Mouse (Mus musculus) hindbrain, embryonic 11.5 days (tissue): Measurements from ENCODE around the gene Ndufa4l2. TPM values are rescaled to one million over a fixed set of nuclear protein-coding genes. Genes with fewer than 3 reads are reported as not detected.

Experiments
- ATAC-seq: fragments of 200-750 bp; cut with Nextera tagmentation; 2 replicates; pipeline ENCODE4 v1.8.0; 2017; ENCODE audit warnings: mild to moderate bottlenecking, moderate TSS enrichment, moderate library complexity; ENCODE audit not compliant: low FRiP score
- DNase-seq: peaks from one replicate; pipeline ENCODE4 v3.0.0-alpha.2; 2015; ENCODE audit warnings: low spot score
- H3K27ac ChIP-seq: fragments of 300-500 bp; sonication (generic); 2 replicates; pipeline ENCODE4 v1.5.1; 2014; ENCODE audit warnings: mild to moderate bottlenecking, low read depth, low read length
- H3K27me3 ChIP-seq: fragments of 300-500 bp; sonication (generic); 2 replicates; pipeline ENCODE4 v1.6.1; 2014; ENCODE audit warnings: mild to moderate bottlenecking, low read length, moderate library complexity, mixed read lengths; ENCODE audit not compliant: control insufficient read depth, insufficient read depth
- H3K36me3 ChIP-seq: fragments of 300-500 bp; sonication (generic); 2 replicates; pipeline ENCODE4 v1.6.1; 2014; ENCODE audit warnings: mild to moderate bottlenecking, low read length, moderate library complexity, mixed read lengths; ENCODE audit not compliant: control insufficient read depth, insufficient read depth
- H3K4me1 ChIP-seq: fragments of 300-500 bp; sonication (generic); replicated peaks from 2 replicates; pipeline ENCODE4 v1.6.1; 2014; ENCODE audit warnings: low read length, mixed read lengths; ENCODE audit not compliant: control insufficient read depth, insufficient read depth
- H3K4me2 ChIP-seq: fragments of 300-500 bp; sonication (generic); replicated peaks from 2 replicates; pipeline ENCODE4 v1.6.1; 2014; ENCODE audit warnings: mild to moderate bottlenecking, low read depth, low read length
- H3K4me3 ChIP-seq: fragments of 300-500 bp; sonication (generic); 2 replicates; pipeline ENCODE4 v1.5.1; 2014; ENCODE audit warnings: low read depth, low read length
- H3K9ac ChIP-seq: fragments of 300-500 bp; sonication (generic); 2 replicates; pipeline ENCODE4 v1.6.1; 2014; ENCODE audit warnings: low read depth, low read length
- H3K9me3 ChIP-seq: fragments of 300-500 bp; sonication (generic); 2 replicates; pipeline ENCODE4 v1.6.1; 2016; ENCODE audit warnings: low read length; ENCODE audit not compliant: control insufficient read depth
- WGBS: fragments of 180-500 bp; shearing (Covaris S2); extraction: QIAGEN DNeasy Blood & Tissue Kit; methylation state at CpG from one replicate; pipeline ENCODE4 v1.1.7; 2014; 5-methylcytosine and 5-hydroxymethylcytosine counted together
- polyA plus RNA-seq: library from polyadenylated mRNA; unstranded; fragments of >200 nt; fragmentation: Nextera tagmentation; extraction: Ambion mirVana; gene quantifications from 2 replicates; pipeline ENCODE4 v1.2.1, GENCODE M21; 2014

Gene Ndufa4l2
- polyA plus RNA-seq, 1 experiment from 2014 or later: 6.5 TPM

- Histone ChIP-seq H3K4me2 (no peak within 1 kb of the TSS), H3K27me3 (no peaks in the 10 kb centered on the region), H3K36me3 (no peaks in the 10 kb centered on the region), H3K9me3 (no peaks in the 10 kb centered on the region), H3K9ac (no peak within 1 kb of the TSS), H3K27ac (no peak within 1 kb of the TSS), H3K4me1 (no peaks in the 10 kb centered on the region), H3K4me3 (no peak within 1 kb of the TSS)
- 76% methylated on average over 13 of the region's 13 CpGs for WGBS
- no peak for DNase-seq
- ATAC-seq: no peak
Observed at GRCm38 (mm10) chr10:127500894-127501893, 13.6 kb upstream of the Ndufa4l2 start, which contains the start of gene Stac3. Gene Stac3 (plus strand): TSS chr10:127501686.

GRCm38 (mm10) chr10:127508239-127508638 lies 6.5 kb upstream of the Ndufa4l2 start:
- ATAC-seq: no peak
- H3K27me3 ChIP-seq: peaks cover 33% of the 10 kb centered on the region

GRCm38 (mm10) chr10:127509051-127509836 lies 5.5 kb upstream of the Ndufa4l2 start:
- peak; percentile 66 for ATAC-seq
- Histone ChIP-seq H3K9ac (peak overlapping the region; percentile 40; the same call in 1 of the 2 replicates), H3K9me3 (no peaks in the 10 kb centered on the region), H3K27ac (peak overlapping the region; percentile 90), H3K27me3 (peaks cover 37% of the 10 kb centered on the region), H3K4me3 (peak overlapping the region; percentile 38), H3K4me2 (peak overlapping the region; percentile 65), H3K36me3 (no peaks in the 10 kb centered on the region), H3K4me1 (peaks cover 35% of the 10 kb centered on the region)
- 0% methylated on average over 33 of the region's 35 CpGs for WGBS
- DNase-seq: peak; percentile 99

More at GRCm38 (mm10) chr10:127508239-127508638, 6.5 kb upstream of the Ndufa4l2 start:
- Histone ChIP-seq H3K9ac (no peak overlapping the region), H3K4me1 (peaks cover 28% of the 10 kb centered on the region), H3K9me3 (no peaks in the 10 kb centered on the region), H3K36me3 (no peaks in the 10 kb centered on the region), H3K4me2 (peak overlapping the region; percentile 65; the same call in 1 of the 2 replicates), H3K27ac (no peak overlapping the region; the same call in 1 of the 2 replicates), H3K4me3 (0 out of 2 replicates have a peak overlapping the region, but pooled peaks have one; percentile 2)
- DNase-seq: peak; percentile 88
- WGBS: 3% methylated on average over 15 of the region's 15 CpGs

- Histone ChIP-seq H3K36me3 (no peaks in the 10 kb centered on the region), H3K9me3 (no peaks in the 10 kb centered on the region), H3K27me3 (peaks cover 44% of the 10 kb centered on the region), H3K9ac (peak overlapping the region; percentile 40; the same call in 1 of the 2 replicates), H3K4me2 (peak overlapping the region; percentile 65), H3K4me3 (peak overlapping the region; percentile 38), H3K27ac (peak overlapping the region; percentile 90), H3K4me1 (peaks cover 40% of the 10 kb centered on the region)
- ATAC-seq: peak; percentile 2; the same call in 1 of the 2 replicates
- WGBS: 3% methylated on average over 17 of the region's 17 CpGs
- peak; percentile 56 for DNase-seq
Observed at GRCm38 (mm10) chr10:127509837-127510701, 4.7 kb upstream of the Ndufa4l2 start.

GRCm38 (mm10) chr10:127510895-127511617 lies 3.7 kb upstream of the Ndufa4l2 start:
- H3K36me3 ChIP-seq: no peaks in the 10 kb centered on the region
- H3K27ac ChIP-seq: peak overlapping the region; percentile 90
- 3% methylated on average over 11 of the region's 11 CpGs for WGBS
- H3K9me3 ChIP-seq: no peaks in the 10 kb centered on the region
- ATAC-seq (no peak), DNase-seq (peak; percentile 57)
- H3K4me3 ChIP-seq: peak overlapping the region; percentile 26
- peaks cover 46% of the 10 kb centered on the region for H3K4me1 ChIP-seq
- H3K4me2 ChIP-seq: peak overlapping the region; percentile 56
- H3K9ac ChIP-seq: peak overlapping the region; percentile 35
- H3K27me3 ChIP-seq: peaks cover 50% of the 10 kb centered on the region

- peak; percentile 81 for DNase-seq
- Histone ChIP-seq H3K4me2 (peak overlapping the region; percentile 56), H3K4me3 (peak overlapping the region; percentile 26), H3K27me3 (peaks cover 51% of the 10 kb centered on the region), H3K27ac (peak overlapping the region; percentile 90), H3K9me3 (no peaks in the 10 kb centered on the region), H3K36me3 (no peaks in the 10 kb centered on the region), H3K4me1 (peaks cover 52% of the 10 kb centered on the region), H3K9ac (peak overlapping the region; percentile 35)
- under 1% methylated on average over 44 of the region's 46 CpGs for WGBS
- peak; percentile 17 for ATAC-seq
Observed at GRCm38 (mm10) chr10:127511634-127512306, 3.0 kb upstream of the Ndufa4l2 start.

GRCm38 (mm10) chr10:127512307-127512666 lies 2.5 kb upstream of the Ndufa4l2 start:
- H3K4me2 ChIP-seq: peak overlapping the region; percentile 56
- peak overlapping the region; percentile 90 for H3K27ac ChIP-seq
- H3K4me3 ChIP-seq: peak overlapping the region; percentile 26
- H3K9ac ChIP-seq: peak overlapping the region; percentile 35
- 5% methylated on average over 7 of the region's 7 CpGs for WGBS
- no peak for ATAC-seq
- H3K4me1 ChIP-seq: peaks cover 55% of the 10 kb centered on the region
- no peak for DNase-seq
- no peaks in the 10 kb centered on the region for H3K9me3 ChIP-seq
- H3K27me3 ChIP-seq: peaks cover 50% of the 10 kb centered on the region
- H3K36me3 ChIP-seq: no peaks in the 10 kb centered on the region
